Mouse (Mus musculus) midbrain, embryonic 16.5 days (tissue): ENCODE measurements around the gene Kank1. TPM values are rescaled to one million over a fixed set of nuclear protein-coding genes. Genes with fewer than 3 reads are reported as not detected.

ENCODE experiments used
- ATAC-seq: fragments of 200-750 bp; cut with Nextera tagmentation; 2 replicates; pipeline ENCODE4 v1.8.0; 2017; ENCODE audit warnings: moderate TSS enrichment
- H3K27ac ChIP-seq: fragments of 300-500 bp; sonication (generic); 2 replicates; pipeline ENCODE4 v1.5.1; 2014; ENCODE audit warnings: mild to moderate bottlenecking, low read length, mixed read lengths
- H3K27me3 ChIP-seq: fragments of 300-500 bp; sonication (generic); 2 replicates; pipeline ENCODE4 v1.6.1; 2014; ENCODE audit warnings: low read depth, low read length, mixed read lengths; ENCODE audit not compliant: control insufficient read depth, insufficient read depth
- H3K36me3 ChIP-seq: fragments of 300-500 bp; sonication (generic); 2 replicates; pipeline ENCODE4 v1.6.1; 2014; ENCODE audit warnings: mild to moderate bottlenecking, low read length, moderate library complexity, mixed read lengths; ENCODE audit not compliant: control insufficient read depth, insufficient read depth
- H3K4me1 ChIP-seq: fragments of 300-500 bp; sonication (generic); 2 replicates; pipeline ENCODE4 v1.6.1; 2014; ENCODE audit warnings: mild to moderate bottlenecking, low read length, mixed read lengths; ENCODE audit not compliant: control insufficient read depth, insufficient read depth
- H3K4me2 ChIP-seq: fragments of 300-500 bp; sonication (generic); 2 replicates; pipeline ENCODE4 v1.6.1; 2014; ENCODE audit warnings: mild to moderate bottlenecking, low read length, mixed read lengths
- H3K4me3 ChIP-seq: fragments of 300-500 bp; sonication (generic); 2 replicates; pipeline ENCODE4 v1.5.1; 2014; ENCODE audit warnings: low read depth, mild to moderate bottlenecking, low read length, moderate library complexity, mixed read lengths
- H3K9ac ChIP-seq: fragments of 300-500 bp; sonication (generic); 2 replicates; pipeline ENCODE4 v1.6.1; 2014; ENCODE audit warnings: low read depth, low read length, mixed read lengths
- H3K9me3 ChIP-seq: fragments of 300-500 bp; sonication (generic); replicated peaks from 2 replicates; pipeline ENCODE4 v1.6.1; 2014; ENCODE audit warnings: mild to moderate bottlenecking, low read length, mixed read lengths; ENCODE audit not compliant: control insufficient read depth, poor library complexity, severe bottlenecking
- WGBS: fragments of 180-500 bp; shearing (Covaris S2); extraction: QIAGEN DNeasy Blood & Tissue Kit; methylation state at CpG from one replicate; pipeline ENCODE4 v1.1.7; 2014; 5-methylcytosine and 5-hydroxymethylcytosine counted together
- polyA plus RNA-seq: library from polyadenylated mRNA; unstranded; fragments of >200 nt; fragmentation: Nextera tagmentation; extraction: Ambion mirVana; gene quantifications from 2 replicates; pipeline ENCODE4 v1.2.1, GENCODE M21; 2015

Gene Kank1
- polyA plus RNA-seq, 1 experiment from 2014 or later, result 8.4 TPM

DNA sequence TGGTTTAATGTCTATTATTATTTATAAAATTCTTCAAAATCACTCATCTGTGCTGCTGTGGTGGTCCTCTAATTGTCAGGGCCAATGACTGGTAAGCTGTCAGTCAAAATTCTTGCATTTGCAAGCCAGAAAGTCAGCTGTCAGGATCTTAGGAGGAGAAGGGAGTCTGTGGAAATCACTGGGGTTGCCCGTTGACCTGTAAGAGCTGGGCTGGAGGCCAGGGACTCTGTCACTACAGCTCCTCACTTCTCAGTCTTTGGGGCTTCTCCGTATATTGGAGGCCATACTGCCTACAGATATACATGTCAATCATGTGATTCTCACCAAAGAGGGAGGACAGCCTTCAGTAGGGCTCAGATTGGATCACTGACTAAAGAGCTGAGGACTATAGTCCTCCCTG is 16.2 kb upstream of the Kank1 start:
- Histone ChIP-seq H3K4me2 (no peak overlapping the region), H3K9ac (no peak overlapping the region), H3K36me3 (no peaks in the 10 kb centered on the region), H3K27ac (no peak overlapping the region), H3K9me3 (no peaks in the 10 kb centered on the region), H3K27me3 (no peaks in the 10 kb centered on the region), H3K4me1 (no peaks in the 10 kb centered on the region), H3K4me3 (no peak overlapping the region)
- WGBS, result 83% methylated on average over 2 of the region's 2 CpGs
- ATAC-seq, result no peak

GRCm38 (mm10) chr19:25221964-25222640 is 14.7 kb upstream of the Kank1 start:
- no peak for ATAC-seq
- Histone ChIP-seq H3K9me3 (no peaks in the 10 kb centered on the region), H3K4me2 (no peak overlapping the region), H3K27ac (no peak overlapping the region), H3K36me3 (no peaks in the 10 kb centered on the region), H3K27me3 (no peaks in the 10 kb centered on the region), H3K9ac (no peak overlapping the region), H3K4me1 (no peaks in the 10 kb centered on the region), H3K4me3 (no peak overlapping the region)
- 74% methylated on average over 9 of the region's 9 CpGs for WGBS

- Histone ChIP-seq H3K27ac (no peak overlapping the region), H3K9ac (no peak overlapping the region), H3K27me3 (peaks cover 4% of the 10 kb centered on the region; the same call in 1 of the 2 replicates), H3K4me1 (no peaks in the 10 kb centered on the region), H3K36me3 (no peaks in the 10 kb centered on the region), H3K4me3 (no peak overlapping the region), H3K4me2 (no peak overlapping the region), H3K9me3 (no peaks in the 10 kb centered on the region)
- 80% methylated on average over 4 of the region's 4 CpGs for WGBS
- no peak for ATAC-seq
Observed at GRCm38 (mm10) chr19:25230058-25230974, 6.5 kb upstream of the Kank1 start.

GRCm38 (mm10) chr19:25230975-25231334 is 5.8 kb upstream of the Kank1 start:
- 57% methylated on average over 4 of the region's 4 CpGs for WGBS
- Histone ChIP-seq H3K27me3 (peaks cover 4% of the 10 kb centered on the region; the same call in 1 of the 2 replicates), H3K9ac (no peak overlapping the region), H3K4me2 (no peak overlapping the region), H3K27ac (no peak overlapping the region), H3K9me3 (no peaks in the 10 kb centered on the region), H3K4me3 (no peak overlapping the region), H3K36me3 (no peaks in the 10 kb centered on the region), H3K4me1 (no peaks in the 10 kb centered on the region)
- no peak for ATAC-seq

DNA sequence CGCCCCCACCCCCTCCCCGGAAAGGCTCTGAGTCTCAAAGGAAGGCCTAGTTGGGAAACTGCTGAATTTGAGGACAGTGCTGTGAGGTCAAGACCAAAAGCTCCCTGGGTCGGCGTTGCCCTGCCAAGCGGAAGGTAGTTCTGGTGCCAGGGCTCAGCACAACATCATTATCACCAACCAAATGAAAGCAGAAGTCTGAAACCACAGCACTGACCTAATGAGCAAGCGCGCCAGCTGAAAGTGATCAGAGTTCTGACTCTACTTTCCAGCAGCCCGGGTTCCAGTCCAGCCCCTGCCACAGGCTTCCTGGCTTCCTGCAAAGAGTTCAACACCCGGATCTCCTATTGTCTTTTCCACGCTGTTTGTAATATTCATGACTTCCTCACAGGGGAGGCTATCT is 4.7 kb upstream of the Kank1 start:
- ATAC-seq, result no peak
- no peaks in the 10 kb centered on the region for H3K9me3 ChIP-seq
- no peak overlapping the region for H3K4me3 ChIP-seq
- peaks cover 4% of the 10 kb centered on the region; the same call in 1 of the 2 replicates for H3K27me3 ChIP-seq
- no peak overlapping the region for H3K9ac ChIP-seq
- H3K4me1 ChIP-seq, result peaks cover 3% of the 10 kb centered on the region; the same call in 1 of the 2 replicates
- 71% methylated on average over 10 of the region's 10 CpGs for WGBS
- H3K36me3 ChIP-seq, result no peaks in the 10 kb centered on the region
- H3K4me2 ChIP-seq, result no peak overlapping the region
- H3K27ac ChIP-seq, result no peak overlapping the region

DNA sequence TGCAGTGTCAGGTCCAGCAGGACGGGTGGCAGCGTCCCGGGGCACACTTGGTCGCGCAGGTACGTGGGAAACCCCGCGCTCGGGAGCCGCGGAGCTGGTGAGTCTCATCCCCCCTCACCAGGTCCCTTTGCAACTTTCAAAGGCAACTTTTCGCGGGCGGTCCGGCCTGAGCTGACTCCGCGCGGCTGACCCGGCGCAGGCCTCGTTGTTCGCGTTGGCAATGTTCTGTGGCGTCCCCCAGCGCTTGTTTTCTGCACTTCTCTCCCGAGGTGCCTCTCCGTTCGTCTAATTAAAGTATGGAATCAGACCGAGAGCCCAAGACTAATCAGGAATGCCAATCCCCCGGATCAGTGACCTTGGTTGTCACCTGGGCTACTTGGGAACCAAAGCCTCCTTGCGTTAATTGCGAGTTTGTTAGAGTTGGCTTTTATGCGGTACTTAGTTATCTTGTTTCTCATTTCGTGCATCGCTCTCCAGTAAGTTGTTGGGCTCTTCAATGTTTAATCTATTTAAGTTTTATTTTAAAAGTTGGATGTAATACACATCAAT is 791 bp downstream of the Kank1 start:
- no peaks in the 10 kb centered on the region for H3K9me3 ChIP-seq
- peaks cover 16% of the 10 kb centered on the region for H3K27me3 ChIP-seq
- peak overlapping the region; percentile 69 for H3K9ac ChIP-seq
- H3K4me1 ChIP-seq, result peaks cover 15% of the 10 kb centered on the region
- H3K27ac ChIP-seq, result no peak overlapping the region
- ATAC-seq, result no peak; the same call in 1 of the 2 replicates
- H3K36me3 ChIP-seq, result no peaks in the 10 kb centered on the region
- under 1% methylated on average over 35 of the region's 35 CpGs for whole genome bisulfite sequencing
- H3K4me2 ChIP-seq, result peak overlapping the region; percentile 99
- peak overlapping the region; percentile 74 for H3K4me3 ChIP-seq

GRCm38 (mm10) chr19:25238121-25238520 is 1.3 kb downstream of the Kank1 start:
- WGBS, result 3% methylated on average over 13 of the region's 13 CpGs
- peak overlapping the region; percentile 74 for H3K4me3 ChIP-seq
- peaks cover 16% of the 10 kb centered on the region for H3K27me3 ChIP-seq
- H3K4me2 ChIP-seq, result peak overlapping the region; percentile 99
- peaks cover 15% of the 10 kb centered on the region for H3K4me1 ChIP-seq
- no peaks in the 10 kb centered on the region for H3K36me3 ChIP-seq
- ATAC-seq, result no peak
- no peak overlapping the region for H3K27ac ChIP-seq
- H3K9ac ChIP-seq, result 0 out of 2 replicates have a peak overlapping the region, but pooled peaks have one; percentile 25
- H3K9me3 ChIP-seq, result no peaks in the 10 kb centered on the region

DNA sequence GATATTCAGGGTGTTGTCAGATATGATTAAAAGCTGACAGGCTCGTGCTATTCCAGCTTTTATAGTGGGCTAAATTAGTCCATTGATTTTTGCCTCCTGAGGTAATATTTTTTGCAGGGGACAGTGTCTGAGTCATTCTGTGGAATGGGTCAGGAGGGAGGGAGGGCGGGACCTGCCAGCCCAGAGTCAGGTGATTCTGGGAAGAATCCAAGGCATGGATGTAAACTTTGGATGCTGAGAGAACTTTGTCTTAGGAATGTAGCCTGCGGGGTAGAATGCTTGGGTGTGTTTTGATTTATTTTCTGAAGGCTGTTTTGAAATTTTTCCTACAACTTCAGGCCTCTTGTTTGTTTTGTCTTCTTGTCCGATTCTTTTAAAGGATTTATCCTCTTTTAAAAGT is 6.8 kb downstream of the Kank1 start:
- Histone ChIP-seq H3K9ac (no peak overlapping the region), H3K27me3 (peaks cover 4% of the 10 kb centered on the region; the same call in 1 of the 2 replicates), H3K4me2 (no peak overlapping the region), H3K36me3 (no peaks in the 10 kb centered on the region), H3K27ac (no peak overlapping the region), H3K9me3 (no peaks in the 10 kb centered on the region), H3K4me3 (no peak overlapping the region), H3K4me1 (no peaks in the 10 kb centered on the region)
- WGBS, result 89% methylated on average over 4 of the region's 4 CpGs
- no peak for ATAC-seq

DNA sequence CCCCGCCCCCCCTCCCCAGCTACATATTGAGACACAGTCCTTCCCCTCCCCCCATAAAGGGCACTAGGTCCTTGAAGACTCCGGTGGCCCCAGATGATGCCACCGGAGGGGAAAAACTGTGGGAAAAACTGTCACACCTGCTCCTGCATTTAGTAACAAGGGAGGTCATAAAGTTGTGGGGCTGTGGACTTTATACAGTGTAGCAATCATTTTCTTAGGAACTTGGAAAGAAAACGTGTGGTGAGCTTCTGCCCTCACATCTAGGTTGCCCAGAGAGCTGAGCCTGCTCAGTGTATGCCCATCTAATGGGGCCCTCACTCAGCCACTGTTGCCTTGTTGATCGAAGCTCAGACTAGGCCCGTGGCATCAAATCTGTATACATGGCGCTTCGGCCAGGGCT is 9.3 kb downstream of the Kank1 start:
- Histone ChIP-seq H3K27me3 (no peaks in the 10 kb centered on the region), H3K36me3 (no peaks in the 10 kb centered on the region), H3K9ac (no peak overlapping the region), H3K9me3 (no peaks in the 10 kb centered on the region), H3K4me1 (no peaks in the 10 kb centered on the region), H3K4me2 (no peak overlapping the region), H3K27ac (no peak overlapping the region), H3K4me3 (no peak overlapping the region)
- 93% methylated on average over 8 of the region's 8 CpGs for WGBS
- no peak for ATAC-seq
